Mouse (Mus musculus) skeletal muscle tissue, postnatal 0 days (tissue): ENCODE data around the gene Cwc27. TPM values are rescaled to one million over a fixed set of nuclear protein-coding genes. Genes with fewer than 3 reads are reported as not detected.

Source experiments
- polyA plus RNA-seq: library from polyadenylated mRNA; unstranded; fragments of >200 nt; fragmentation: Nextera tagmentation; extraction: Ambion mirVana; gene quantifications from 2 replicates; pipeline ENCODE4 v1.2.1, GENCODE M21; 2015

The Cwc27 gene
- 17.2 and 18.3 TPM in 2 replicates for polyA plus RNA-seq

GRCm38 (mm10) chr13:104816635-104817571, at the start of gene Cwc27:
TSS of gene Cwc27 (minus strand) at chr13:104817142.

GRCm38 (mm10) chr13:104863127-104863979, 46.4 kb upstream of the Cwc27 start, which contains the start of gene Shisal2b:
TSS of gene Shisal2b (minus strand) at chr13:104863893.

GRCm38 (mm10) chr13:104792184-104792583, 24.8 kb downstream of the Cwc27 start, which contains the start of gene Srek1ip1:
TSS of gene Srek1ip1 (plus strand) at chr13:104792484.

Other genes with a start within 250 kb of the Cwc27 start
- gene Srek1ip1, start 24.7 kb downstream of the Cwc27 start, polyA plus RNA-seq: 13.6 and 14.9 TPM in 2 replicates
- not detected in 2 replicates for gene Shisal2b, start 46.8 kb upstream of the Cwc27 start, polyA plus RNA-seq
- gene Rgs7bp, start 237.8 kb upstream of the Cwc27 start, polyA plus RNA-seq: 1.3 and 1.9 TPM in 2 replicates